Mouse (Mus musculus): ENCODE measurements around the gene Acsm3.
"Not testable (repeated sequence)": the region's sequence is repeated elsewhere in the genome, so short reads cannot be mapped to it uniquely, and the experiment has no call there.

The Acsm3 gene

DNA sequence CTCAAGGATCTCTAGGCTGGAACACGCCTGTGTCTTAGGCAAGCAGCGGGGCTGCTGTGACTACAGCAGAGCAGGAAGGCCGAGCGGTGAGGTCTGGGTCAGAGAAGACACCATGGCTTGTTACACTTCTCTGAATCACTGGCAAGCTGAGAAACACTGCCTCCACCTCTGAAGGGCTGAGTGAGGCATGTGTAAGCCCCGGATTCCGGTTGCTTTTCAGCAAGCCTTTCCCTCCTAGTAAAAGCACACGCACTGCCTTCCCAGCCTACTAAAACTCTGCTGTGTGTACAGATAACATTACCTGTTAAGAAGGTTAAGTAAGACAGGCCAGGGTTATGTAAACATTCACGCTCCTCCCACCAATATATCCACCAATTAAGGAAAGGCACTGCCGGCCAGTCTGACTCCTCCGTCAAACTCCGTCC, at the start of gene Acsm3:
TSS of gene Acsm3 (plus strand) at position 397 of the 425 bp plus-strand sequence.
- DNase-seq (ENCODE audit: low spot score in 2 of 2), result no peak

DNA sequence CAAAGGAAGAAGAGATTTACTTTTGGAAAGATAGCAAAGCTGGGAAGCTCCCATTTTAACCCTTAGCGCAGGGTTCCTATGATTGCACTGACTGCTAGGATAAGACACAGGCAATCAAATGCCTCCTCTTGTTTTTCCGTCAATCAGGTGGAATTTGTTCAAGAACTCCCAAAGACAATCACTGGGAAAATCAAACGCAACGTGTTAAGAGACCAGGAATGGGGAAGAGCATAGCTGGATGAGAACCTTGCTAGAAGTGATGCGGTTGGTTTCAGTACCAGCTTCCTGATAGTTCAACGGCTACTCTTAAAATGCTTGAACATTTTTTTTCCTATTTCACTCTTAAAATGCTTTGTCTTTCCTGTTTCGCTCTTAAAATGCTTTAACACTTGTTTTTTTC, 46.6 kb upstream of the Acsm3 start:
- no peak for DNase-seq (ENCODE audit: low spot score in 2 of 2)

DNA sequence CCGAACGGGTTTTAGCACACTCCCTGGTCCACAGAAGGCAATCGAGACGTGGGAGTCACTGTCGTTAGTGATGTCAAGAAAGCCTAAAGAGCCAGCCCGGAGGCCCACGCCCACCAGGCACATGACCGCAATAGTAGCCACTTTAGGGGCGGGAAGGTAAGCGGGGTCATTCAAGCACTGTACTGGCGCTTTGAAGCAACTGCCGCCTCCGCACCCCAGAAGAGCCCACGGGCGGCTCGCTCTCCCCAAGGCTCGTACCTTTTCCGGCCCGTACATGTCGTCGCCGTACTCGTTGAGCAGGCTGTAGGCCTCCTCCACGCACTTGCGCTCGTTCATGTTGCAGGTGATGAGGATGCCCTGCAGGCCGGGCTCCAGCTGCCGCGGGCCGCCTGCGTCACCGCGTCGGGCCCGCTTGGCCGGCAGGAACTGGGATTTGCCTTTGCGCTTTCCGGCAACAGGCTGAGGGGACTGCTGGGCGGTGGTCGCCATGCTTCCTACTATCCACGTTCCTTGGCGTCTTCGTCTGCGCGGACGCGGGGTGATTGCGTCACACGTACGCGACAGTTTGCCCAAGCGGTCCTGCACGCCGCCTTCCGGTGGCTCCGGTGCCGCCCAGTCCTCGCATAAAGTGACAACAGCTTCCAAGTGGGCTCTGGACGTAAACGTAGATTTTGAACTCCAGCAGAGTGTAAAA, 40.3 kb upstream of the Acsm3 start, which contains the start of gene Thumpd1:
TSS of gene Thumpd1 (minus strand) at position 546 of the 694 bp plus-strand sequence.
- peak; percentile 86 to 96 for DNase-seq (ENCODE audit: low spot score in 2 of 2)

DNA sequence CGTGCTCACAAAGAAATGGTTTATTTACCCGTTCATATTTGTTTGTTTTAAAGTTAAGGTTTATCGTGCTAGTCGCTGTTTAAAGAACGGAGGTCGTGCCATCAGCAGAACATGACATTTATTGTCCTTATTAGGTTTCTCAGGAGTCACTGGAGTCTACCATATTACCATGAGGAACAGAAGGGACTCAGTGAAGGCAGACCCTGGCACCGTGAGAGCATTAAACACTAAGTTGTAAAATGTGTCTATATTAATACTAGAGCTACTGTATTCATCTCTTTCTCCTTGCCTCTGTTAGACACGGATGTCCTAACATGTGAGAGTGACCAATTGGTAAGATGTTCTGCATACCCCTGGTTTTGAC, 39.8 kb upstream of the Acsm3 start:
- DNase-seq (ENCODE audit: low spot score in 2 of 2), result no peak

DNA sequence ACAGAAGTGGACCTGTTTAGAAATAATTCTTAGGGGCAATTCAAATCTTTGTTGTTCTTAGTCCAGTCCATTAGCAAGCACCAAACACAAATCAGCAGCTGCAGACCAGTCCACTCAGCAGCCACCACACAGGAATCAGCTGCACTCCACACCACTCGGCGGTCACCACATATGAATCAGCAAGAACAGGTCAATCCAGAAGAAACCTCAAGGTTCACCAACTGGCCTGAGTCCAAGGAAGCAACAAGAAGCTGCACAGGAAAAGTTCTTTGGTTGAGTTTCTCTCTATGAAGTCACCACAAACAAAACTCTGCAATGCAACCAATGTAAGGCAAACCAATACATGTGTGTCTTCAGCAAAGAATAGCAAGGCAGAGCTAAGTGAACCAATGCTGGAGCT, 33.1 kb upstream of the Acsm3 start:
- DNase-seq (ENCODE audit: low spot score in 2 of 2), result no peak

DNA sequence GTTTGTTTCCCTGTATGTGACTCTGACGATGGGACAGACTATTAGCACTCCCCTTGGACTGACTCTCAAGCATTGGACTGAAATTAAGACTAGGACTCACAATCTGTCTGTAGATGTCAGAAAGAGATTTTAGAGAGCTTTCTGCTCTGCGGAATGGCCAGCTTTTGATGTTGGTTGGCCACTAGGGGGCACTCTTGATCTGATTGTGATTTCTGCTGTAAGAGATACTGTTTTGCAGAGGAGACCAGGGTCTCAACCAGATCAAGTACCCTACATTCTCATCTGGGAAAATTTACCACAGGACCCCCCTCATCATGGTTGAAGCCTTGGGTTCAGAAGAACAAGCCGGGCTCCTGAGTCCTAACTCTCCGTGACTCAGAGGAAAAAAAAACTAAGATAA, 29.5 kb upstream of the Acsm3 start:
- not testable (repeated sequence) for DNase-seq (ENCODE audit: low spot score in 2 of 2)

DNA sequence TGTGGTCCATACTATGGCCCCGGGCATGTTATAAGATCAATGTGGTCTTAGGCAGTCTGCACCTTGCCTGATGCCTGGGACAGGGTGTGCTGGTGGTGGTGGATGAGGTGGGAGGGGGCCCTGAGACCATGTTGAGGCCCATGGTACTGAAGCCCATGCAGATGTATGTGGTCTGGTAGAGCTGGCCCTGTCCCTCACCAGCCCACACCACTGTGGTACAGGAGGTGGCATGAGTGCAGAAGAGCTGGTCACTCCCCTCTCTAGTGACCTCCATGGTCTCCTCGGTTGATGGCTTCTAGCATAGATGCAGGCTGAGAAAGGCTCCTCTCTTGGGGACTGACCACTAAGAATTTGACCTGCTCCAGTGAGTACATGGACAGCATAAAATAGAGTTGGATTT, 21.8 kb upstream of the Acsm3 start:
- DNase-seq (ENCODE audit: low spot score in 2 of 2), result no peak

DNA sequence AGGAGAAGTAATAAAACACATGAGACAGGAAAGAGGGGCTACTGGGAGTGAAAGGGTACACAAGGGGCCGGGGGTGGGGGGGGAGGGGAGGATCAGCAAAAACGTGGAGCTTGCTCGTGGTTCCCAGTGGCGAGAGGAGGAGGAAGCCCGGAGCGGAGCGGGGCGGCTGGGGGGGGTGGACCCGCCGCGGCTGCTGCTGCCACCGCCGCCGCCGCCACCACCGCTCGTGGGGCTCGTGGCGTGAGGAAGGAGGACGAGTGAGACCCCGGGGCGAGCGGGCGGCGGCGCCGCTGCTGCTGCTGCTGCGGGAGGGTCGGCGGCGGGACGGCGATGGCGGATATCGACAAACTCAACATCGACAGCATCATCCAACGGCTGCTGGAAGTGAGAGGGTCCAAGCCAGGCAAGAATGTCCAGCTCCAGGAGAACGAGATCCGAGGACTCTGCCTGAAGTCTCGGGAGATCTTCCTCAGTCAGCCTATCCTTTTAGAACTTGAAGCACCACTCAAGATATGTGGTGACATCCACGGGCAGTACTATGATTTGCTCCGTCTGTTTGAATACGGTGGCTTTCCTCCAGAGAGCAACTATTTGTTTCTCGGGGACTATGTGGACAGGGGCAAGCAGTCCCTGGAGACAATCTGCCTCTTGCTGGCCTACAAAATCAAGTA, 20.8 kb upstream of the Acsm3 start:
- DNase-seq (ENCODE audit: low spot score in 2 of 2), result not testable (repeated sequence)

DNA sequence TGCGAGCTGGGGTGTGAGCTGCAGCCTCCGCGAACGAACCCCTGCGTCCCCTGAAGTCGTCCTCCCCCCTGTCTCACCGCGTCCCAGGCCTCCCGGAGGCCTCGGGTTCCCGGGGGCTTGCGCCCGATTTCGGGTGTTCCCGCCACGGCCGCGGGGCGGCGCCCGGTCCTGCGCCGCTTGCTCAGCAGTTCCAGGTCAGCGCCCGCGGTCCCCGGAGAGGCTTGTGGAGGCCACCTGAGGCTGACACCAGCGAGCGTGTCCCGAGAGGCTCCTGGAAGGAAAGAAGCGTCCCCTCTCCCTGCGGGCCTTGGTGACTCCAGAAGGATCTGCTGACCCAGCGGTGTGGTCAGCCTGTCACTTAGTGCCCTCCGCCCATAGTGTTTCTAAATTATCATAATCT, 16.4 kb upstream of the Acsm3 start:
- DNase-seq (ENCODE audit: low spot score in 2 of 2), result no peak

DNA sequence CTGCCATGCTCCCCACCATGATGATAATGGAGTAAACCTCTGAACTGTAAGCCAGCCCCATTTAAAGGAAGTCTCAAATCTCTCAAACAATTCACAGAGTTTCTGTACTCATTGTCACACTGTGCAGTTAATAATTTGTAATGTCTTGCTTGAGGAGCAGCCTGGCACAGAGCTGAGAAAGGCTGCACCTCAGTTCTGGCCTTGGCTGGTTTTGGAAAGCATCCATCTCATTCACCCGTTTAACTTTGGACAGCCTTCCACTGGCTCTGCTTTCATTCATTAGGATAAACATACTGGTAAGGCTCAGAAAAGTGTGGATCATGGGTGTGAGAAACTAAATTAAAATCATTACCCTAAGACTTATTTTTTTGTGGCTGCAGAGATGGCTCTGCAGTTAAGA, 14.9 kb upstream of the Acsm3 start:
- no peak for DNase-seq (ENCODE audit: low spot score in 2 of 2)

DNA sequence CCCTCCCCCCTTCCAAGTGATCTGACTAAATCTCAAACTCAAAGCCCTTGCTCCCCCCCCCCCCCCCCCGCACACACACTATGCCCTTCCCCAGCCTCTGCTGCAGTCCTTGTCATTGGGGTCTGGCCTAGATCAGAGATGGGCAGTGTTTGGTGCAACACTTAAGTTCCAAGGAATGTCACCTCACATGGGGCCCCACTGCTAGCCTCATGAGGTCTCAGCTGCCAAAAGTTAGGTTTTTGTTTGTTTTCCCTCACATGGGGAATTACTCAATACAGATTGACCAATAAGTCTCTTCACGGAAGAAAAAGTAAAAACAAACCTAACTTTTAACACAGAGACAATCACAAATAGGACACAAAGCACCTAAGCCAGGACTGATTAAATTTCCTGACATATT, 12.0 kb upstream of the Acsm3 start:
- no peak for DNase-seq (ENCODE audit: low spot score in 2 of 2)

DNA sequence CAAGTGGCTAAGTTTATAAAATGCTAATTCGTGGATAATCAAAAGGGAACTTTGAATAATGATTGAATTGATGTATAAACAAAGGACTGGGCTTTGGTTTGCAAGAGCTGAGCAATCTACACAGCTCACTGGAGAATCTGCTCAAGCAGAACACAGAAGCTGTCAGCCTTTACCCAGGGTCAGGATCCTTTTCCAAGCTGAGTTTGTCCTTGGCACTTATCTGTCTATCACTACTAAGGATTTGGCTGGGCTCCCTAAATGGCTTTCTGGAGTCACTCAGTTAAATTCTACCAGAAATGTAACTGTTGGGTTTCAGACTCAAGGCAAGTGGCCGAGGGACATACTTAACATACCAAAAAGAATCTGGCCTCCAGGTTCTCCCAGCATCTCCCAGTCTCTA, 10.8 kb upstream of the Acsm3 start:
- DNase-seq (ENCODE audit: low spot score in 2 of 2), result no peak

DNA sequence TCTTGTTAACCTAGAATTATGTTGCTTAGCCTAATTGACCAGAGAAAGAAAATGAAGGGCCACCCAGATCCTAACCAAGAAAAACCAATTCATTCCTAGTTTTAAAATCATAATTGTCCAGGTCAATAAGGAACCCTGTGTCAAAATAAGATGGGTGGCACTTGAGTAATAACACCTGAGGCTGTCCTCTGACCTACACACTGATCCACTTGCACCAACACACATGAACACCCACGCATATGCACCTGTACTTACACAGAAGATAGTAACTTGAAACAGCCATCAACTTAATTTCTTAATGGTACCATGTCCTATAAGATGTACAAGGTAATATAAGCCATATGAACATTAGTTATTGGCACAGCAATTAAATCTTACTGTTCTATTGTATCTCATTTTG, 7.0 kb upstream of the Acsm3 start:
- no peak for DNase-seq (ENCODE audit: low spot score in 2 of 2)

DNA sequence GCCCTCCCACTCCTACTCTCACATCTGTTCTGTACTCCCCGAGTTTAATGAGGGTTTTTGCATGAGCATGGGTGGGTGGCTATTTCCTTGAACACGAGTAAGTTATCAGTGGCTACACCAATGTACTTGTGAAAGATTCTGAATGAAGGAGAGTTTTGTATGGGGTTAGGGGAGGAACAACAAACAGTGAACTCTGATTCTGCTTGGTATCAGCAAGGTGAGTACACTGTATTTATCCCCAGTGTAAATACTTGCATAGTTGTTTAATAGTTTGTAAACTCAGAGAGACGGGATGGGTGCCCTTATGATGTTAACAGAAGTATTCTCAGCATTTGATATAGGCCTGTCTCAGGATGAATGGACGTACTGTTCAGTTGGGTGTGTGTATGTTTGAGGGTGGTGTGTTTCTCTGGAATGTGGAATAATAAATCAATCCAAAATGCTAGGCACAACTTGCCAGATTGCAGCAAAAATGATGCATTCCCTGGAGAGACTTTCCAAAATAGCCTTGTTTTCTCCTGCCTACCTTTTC, 1.5 kb downstream of the Acsm3 start:
- no peak for DNase-seq (ENCODE audit: low spot score in 2 of 2)

DNA sequence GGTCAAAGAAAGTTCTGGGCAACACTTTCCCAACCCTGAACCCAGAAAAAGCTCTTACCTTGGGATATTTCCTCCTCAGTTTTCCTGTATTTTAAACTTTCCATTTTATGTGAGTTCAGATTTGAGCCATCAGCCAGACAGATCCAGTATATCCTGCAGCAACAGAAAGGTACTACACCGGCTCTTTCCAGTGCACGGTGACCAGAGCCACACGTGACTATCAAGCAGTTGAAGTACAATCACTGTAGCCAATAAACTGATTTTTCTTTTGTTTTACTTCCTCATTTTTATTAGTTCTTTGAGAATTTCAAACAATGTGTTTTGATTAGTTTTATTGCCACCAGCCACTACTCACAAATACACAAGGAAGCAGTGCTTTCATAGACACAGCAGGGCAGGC, 3.7 kb downstream of the Acsm3 start:
- no peak for DNase-seq (ENCODE audit: low spot score in 2 of 2)

DNA sequence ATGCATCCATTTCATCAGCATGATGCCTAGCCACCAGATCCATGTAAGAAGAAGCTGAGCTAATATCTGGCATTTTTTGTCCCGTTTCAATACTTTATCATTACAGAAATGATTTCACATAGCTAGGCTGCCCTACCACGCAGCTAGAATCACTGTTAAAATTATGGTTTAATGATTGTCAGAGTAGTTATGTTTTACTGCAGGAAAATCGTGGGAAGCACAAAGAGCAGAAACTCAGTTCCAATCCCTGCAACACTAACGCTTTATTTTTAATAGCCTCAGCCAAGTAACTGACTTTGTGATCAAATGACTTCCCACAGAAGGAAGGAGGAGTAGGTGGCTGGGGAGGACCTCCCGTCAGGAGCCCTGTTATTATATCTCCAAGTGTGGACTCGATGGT, 6.3 kb downstream of the Acsm3 start:
- no peak for DNase-seq (ENCODE audit: low spot score in 2 of 2)

DNA sequence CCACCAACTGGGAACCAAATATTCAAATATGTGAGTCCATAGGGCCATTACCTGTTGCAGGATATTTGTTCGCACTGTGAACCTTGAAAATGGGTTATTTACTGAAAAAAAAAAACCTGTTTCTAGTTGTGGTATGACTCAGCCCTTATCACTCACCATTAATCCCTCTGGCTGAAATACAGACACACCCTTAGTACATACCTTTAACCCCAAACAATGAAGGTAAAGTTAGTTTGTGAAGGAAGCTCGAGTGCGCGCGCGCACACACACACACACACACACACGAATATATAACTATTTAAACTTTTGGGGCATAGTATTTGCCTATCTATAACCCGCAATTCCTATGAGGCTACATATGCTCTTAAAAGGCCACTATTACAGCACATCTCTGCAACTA, 9.2 kb downstream of the Acsm3 start:
- DNase-seq (ENCODE audit: low spot score in 2 of 2), result no peak

DNA sequence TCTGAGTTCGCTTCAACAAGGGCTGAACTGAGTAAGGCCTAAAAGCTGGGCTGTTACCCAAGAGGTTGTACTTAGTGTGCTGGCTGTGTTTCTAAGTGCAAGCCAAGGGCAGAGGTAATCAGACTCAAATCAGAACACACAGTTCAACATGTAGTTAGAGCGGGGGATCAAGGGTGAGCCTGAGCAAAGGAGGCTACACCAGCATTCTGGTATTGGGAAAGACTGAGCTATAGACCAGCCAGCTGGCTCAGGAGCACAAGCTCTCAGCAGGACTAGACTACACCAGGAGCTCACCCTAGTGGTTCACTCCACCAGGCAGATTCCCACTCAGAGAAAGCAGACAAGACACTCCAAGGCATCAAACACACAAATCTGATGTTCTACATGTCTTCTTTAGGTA, 22.7 kb downstream of the Acsm3 start:
- DNase-seq (ENCODE audit: low spot score in 2 of 2), result peak in 1 of 2 experiments; percentile 39

DNA sequence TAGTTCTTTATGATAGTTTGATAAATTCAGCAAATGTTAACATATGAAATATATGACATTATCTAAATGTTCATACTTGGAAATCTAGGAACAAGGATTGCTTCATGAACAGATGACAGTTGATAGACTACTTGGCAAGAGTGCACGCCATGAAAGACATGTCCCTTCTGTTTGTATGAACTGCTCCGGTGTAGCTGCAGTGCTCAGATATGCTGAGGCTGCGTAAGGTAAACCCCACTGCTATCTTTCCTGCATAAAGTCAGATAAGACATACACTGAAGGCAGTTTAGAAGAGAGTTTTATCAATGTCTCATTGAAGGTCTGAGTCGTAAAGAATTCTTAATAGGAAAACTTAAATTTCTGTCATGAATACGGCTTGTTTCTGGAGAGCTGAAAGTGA, 24.2 kb downstream of the Acsm3 start:
- DNase-seq (ENCODE audit: low spot score in 2 of 2), result no peak

DNA sequence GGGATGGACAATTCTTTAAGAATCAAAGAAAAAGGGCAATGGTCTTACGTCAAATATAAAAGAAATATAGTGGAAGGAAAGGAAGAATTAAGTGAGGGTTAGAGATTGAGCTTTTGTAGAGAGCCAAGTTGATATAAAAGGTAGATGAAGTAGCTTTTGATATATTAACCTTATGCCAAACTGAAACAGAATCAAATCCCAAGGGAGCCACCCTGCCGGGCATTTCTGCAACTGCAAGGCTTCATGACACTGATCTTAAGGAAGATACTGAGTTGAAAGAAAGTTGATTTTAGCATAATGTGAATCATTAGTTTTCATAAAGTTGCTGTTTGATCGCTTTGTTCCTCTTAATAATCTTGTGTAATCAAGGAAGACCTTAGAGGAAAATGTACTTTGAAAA, 28.3 kb downstream of the Acsm3 start:
- DNase-seq (ENCODE audit: low spot score in 2 of 2), result no peak

DNA sequence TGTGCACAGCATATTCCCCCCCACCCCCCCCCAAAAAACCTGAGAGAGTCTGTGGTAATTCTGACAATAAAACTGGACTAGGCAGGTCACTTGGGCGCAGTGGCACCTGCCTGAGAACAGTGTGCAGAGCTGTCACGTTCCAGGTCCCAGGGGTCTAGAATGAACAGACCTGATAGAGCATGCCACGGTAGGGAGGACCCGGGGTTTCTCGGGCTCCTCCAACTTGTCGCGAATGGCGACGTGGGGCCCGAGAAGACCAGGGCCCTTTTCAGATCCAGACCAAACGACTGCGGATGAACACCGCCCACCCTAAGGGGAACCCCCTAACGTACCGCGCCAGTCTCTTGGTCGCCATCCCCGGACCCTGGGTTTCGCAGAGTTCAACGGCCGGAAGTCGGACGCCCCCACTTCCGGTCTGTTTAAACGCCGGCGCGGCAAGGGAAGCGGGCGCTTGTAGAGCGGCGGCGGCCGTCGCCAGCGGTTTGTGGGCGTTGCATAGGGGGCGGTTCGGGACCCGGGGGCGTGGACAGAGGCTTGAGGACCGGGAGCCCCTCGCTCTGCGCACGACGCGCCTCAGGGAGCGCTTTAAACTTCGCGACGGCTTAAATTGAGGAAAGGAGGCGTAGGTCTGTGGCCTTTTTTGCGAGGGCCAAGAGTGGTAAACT, 33.0 kb downstream of the Acsm3 start, which contains the start of the genes Rexo5 and Eri2:
TSS of gene Rexo5 (plus strand) at position 421 of the 665 bp plus-strand sequence.
TSS of gene Eri2 (minus strand) at position 473 of the 665 bp plus-strand sequence.
- DNase-seq (ENCODE audit: low spot score in 2 of 2), result peak; percentile 82 to 91

DNA sequence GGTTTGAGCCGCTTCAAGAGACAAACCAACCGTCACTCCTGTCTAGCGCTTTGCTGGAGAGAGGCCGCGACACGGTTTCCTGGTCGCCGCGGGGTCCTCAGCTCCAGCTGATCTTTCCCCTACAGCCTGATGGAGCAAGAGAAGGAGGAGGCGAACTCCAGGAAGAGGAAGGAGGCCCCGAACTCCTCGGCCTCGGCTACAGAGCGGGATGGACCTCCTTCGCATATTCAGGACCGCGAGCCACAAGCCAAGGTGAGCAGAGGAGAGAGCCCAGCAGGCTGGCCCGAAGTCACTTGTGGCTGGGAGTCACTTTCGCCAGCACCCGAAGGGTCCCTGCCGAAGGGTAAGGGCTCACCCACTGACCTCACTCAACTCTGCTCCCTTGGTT, 33.5 kb downstream of the Acsm3 start:
- no peak for DNase-seq (ENCODE audit: low spot score in 2 of 2)

DNA sequence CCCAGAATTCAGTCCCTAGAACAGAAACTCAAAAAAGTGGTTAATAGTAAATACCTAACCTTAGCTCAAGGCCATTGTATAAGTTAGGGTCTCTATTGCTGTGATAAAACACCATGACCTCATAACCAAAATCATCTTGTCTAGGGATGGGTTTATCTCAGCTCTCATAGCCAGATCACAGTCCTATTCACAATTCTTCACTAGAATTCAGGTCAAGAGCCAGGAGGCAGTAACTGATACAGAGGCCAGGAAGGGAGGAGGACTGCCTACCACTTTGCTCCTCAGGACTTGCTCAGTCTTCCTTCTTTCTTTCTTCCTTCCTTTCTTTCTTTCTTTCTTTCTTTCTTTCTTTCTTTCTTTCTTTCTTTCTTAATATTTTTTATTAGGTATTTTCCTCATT, 34.6 kb downstream of the Acsm3 start:
- DNase-seq (ENCODE audit: low spot score in 2 of 2), result no peak
